Mouse (Mus musculus): ENCODE measurements around the gene Tmem131. TPM values are rescaled to one million over a fixed set of nuclear protein-coding genes. Genes with fewer than 3 reads are reported as not detected.

Tmem131 gene
- polyA plus RNA-seq, 1 experiment from 2014 or later = 11.4 TPM

DNA sequence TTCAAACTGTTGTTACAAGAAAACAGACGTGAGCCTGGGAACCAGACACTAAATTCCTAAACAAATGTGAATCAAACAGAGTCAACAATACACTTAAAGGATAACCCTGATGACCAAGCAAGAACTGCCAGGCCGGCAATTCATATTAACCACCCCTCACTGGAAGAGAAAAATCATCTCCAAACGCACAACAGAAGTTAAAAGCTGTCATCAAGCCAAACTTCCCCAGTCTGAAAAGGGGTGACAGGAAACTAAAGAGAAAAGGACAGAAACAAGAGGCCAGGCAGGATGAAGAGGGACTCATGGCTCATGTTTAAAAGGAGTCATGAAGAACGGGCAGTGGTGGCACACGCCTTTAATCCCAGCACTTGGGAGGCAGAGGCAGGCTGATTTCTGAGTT lies 17.7 kb downstream of the Tmem131 start:
- H3K9me3 ChIP-seq (replicated peaks; ENCODE audit: control insufficient read depth, low read length) = no peaks in the 10 kb centered on the region
- WGBS (ENCODE audit: insufficient replicate concordance) = 51% methylated on average over 5 of the region's 5 CpGs
- ATAC-seq (replicated peaks; ENCODE audit: insufficient number of reproducible peaks, low FRiP score, low TSS enrichment) = no peak
- no peak overlapping the region for H3K4me3 ChIP-seq (ENCODE audit: low read depth, low read length)
- no peaks in the 10 kb centered on the region for H3K36me3 ChIP-seq (ENCODE audit: control insufficient read depth, insufficient read depth, low read length)
- H3K9ac ChIP-seq (ENCODE audit: low read depth, low read length) = no peak overlapping the region
- no peaks in the 10 kb centered on the region for H3K27me3 ChIP-seq (ENCODE audit: control insufficient read depth, insufficient read depth, low read length)
- no peak overlapping the region for H3K4me2 ChIP-seq
- peaks cover 46% of the 10 kb centered on the region for H3K4me1 ChIP-seq (ENCODE audit: control insufficient read depth, insufficient read depth, low read length)
- H3K27ac ChIP-seq (ENCODE audit: low read depth, low read length) = no peak overlapping the region

GRCm38 (mm10) chr1:36924853-36925252 lies 18.6 kb downstream of the Tmem131 start:
- H3K9me3 ChIP-seq (replicated peaks; ENCODE audit: control insufficient read depth, low read length) = no peaks in the 10 kb centered on the region
- H3K36me3 ChIP-seq (ENCODE audit: control insufficient read depth, insufficient read depth, low read length) = no peaks in the 10 kb centered on the region
- no peak overlapping the region for H3K4me3 ChIP-seq (ENCODE audit: low read depth, low read length)
- no peak overlapping the region for H3K27ac ChIP-seq (ENCODE audit: low read depth, low read length)
- H3K4me2 ChIP-seq = no peak overlapping the region
- H3K9ac ChIP-seq (ENCODE audit: low read depth, low read length) = no peak overlapping the region
- ATAC-seq (replicated peaks; ENCODE audit: insufficient number of reproducible peaks, low FRiP score, low TSS enrichment) = no peak
- peaks cover 55% of the 10 kb centered on the region for H3K4me1 ChIP-seq (ENCODE audit: control insufficient read depth, insufficient read depth, low read length)
- no peaks in the 10 kb centered on the region for H3K27me3 ChIP-seq (ENCODE audit: control insufficient read depth, insufficient read depth, low read length)
- WGBS (ENCODE audit: insufficient replicate concordance) = 86% methylated on average over 2 of the region's 2 CpGs

DNA sequence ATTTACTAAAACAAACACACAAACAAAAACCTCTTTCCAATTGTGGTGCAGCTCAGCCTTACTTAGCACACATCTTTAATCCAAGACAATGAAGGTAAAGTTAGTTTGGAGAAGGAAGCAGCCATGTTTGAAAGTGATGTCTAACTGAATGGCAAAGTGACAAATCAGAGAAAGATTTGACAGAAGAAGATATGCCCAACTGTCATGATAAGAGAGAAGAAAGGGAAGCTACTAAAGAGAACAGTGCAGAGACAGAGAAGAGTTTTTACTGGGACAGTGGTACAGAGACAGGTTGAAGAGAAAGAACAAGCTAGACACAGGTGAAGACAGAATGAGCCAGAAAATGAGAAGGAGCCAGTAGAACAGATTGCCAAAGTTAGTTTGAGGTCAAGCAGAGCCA lies 19.6 kb downstream of the Tmem131 start:
- no peaks in the 10 kb centered on the region for H3K36me3 ChIP-seq (ENCODE audit: control insufficient read depth, insufficient read depth, low read length)
- H3K9ac ChIP-seq (ENCODE audit: low read depth, low read length) = no peak overlapping the region
- no peak overlapping the region for H3K4me2 ChIP-seq
- ATAC-seq (replicated peaks; ENCODE audit: insufficient number of reproducible peaks, low FRiP score, low TSS enrichment) = no peak
- H3K9me3 ChIP-seq (replicated peaks; ENCODE audit: control insufficient read depth, low read length) = no peaks in the 10 kb centered on the region
- no peak overlapping the region for H3K4me3 ChIP-seq (ENCODE audit: low read depth, low read length)
- H3K4me1 ChIP-seq (ENCODE audit: control insufficient read depth, insufficient read depth, low read length) = peaks cover 57% of the 10 kb centered on the region
- no peaks in the 10 kb centered on the region for H3K27me3 ChIP-seq (ENCODE audit: control insufficient read depth, insufficient read depth, low read length)
- no peak overlapping the region for H3K27ac ChIP-seq (ENCODE audit: low read depth, low read length)

DNA sequence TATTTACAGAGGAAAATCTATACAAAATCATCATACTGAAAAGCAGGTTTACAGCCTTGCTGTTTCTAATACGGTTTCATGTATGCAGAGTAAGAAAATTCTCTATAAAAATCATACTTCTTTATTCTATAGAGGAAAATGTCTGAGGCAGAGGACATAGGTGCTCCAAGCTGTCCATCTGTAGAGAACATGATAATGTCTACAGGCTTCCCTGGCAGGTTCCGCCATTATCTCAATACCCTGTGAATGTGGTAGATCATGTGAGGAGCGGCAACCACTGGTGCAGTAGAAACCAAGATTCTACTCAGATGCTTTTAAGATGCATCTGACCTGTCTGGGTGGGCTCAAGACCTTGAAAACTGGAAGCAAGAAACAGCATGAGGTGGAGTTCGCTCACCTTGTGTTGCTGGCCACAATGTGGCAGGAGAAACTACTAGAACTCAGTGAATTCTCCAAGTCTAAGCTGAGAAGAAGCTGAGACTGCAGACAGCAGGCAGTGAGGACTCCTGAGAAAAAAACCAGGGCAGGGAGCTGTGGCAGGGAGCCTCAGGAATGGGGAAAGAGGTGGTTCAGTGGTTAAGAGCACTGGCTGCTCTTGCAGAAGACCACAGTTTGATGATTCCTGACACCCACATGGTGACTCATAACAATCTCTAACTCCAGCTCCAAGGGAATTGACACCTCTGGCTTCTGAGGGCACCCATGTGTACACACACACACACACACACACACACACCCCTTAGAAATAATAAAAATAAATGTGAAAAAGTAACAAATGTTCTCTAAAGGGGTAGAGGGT lies 20.6 kb downstream of the Tmem131 start:
- no peak for ATAC-seq (replicated peaks; ENCODE audit: insufficient number of reproducible peaks, low FRiP score, low TSS enrichment)
- WGBS (ENCODE audit: insufficient replicate concordance) = 82% methylated on average over 4 of the region's 4 CpGs
- H3K4me1 ChIP-seq (ENCODE audit: control insufficient read depth, insufficient read depth, low read length) = peaks cover 64% of the 10 kb centered on the region

GRCm38 (mm10) chr1:36921614-36922393 lies 21.7 kb downstream of the Tmem131 start:
- Histone ChIP-seq H3K9me3 (replicated peaks; ENCODE audit: control insufficient read depth, low read length) (no peaks in the 10 kb centered on the region), H3K9ac (ENCODE audit: low read depth, low read length) (0 out of 2 replicates have a peak overlapping the region, but pooled peaks have one; percentile 3), H3K36me3 (ENCODE audit: control insufficient read depth, insufficient read depth, low read length) (no peaks in the 10 kb centered on the region), H3K4me1 (ENCODE audit: control insufficient read depth, insufficient read depth, low read length) (peaks cover 69% of the 10 kb centered on the region), H3K4me3 (ENCODE audit: low read depth, low read length) (no peak overlapping the region), H3K27me3 (ENCODE audit: control insufficient read depth, insufficient read depth, low read length) (no peaks in the 10 kb centered on the region), H3K27ac (ENCODE audit: low read depth, low read length) (peak overlapping the region; percentile 89), H3K4me2 (peak overlapping the region; percentile 17; the same call in 1 of the 2 replicates)
- 69% methylated on average over 15 of the region's 15 CpGs for WGBS (ENCODE audit: insufficient replicate concordance)
- no peak for ATAC-seq (replicated peaks; ENCODE audit: insufficient number of reproducible peaks, low FRiP score, low TSS enrichment)

More for the DNA sequence above, 20.6 kb downstream of the Tmem131 start:
- Histone ChIP-seq H3K4me3 (ENCODE audit: low read depth, low read length) (no peak overlapping the region), H3K36me3 (ENCODE audit: control insufficient read depth, insufficient read depth, low read length) (no peaks in the 10 kb centered on the region), H3K27ac (ENCODE audit: low read depth, low read length) (no peak overlapping the region), H3K9ac (ENCODE audit: low read depth, low read length) (no peak overlapping the region), H3K9me3 (replicated peaks; ENCODE audit: control insufficient read depth, low read length) (no peaks in the 10 kb centered on the region), H3K27me3 (ENCODE audit: control insufficient read depth, insufficient read depth, low read length) (no peaks in the 10 kb centered on the region), H3K4me2 (no peak overlapping the region)

DNA sequence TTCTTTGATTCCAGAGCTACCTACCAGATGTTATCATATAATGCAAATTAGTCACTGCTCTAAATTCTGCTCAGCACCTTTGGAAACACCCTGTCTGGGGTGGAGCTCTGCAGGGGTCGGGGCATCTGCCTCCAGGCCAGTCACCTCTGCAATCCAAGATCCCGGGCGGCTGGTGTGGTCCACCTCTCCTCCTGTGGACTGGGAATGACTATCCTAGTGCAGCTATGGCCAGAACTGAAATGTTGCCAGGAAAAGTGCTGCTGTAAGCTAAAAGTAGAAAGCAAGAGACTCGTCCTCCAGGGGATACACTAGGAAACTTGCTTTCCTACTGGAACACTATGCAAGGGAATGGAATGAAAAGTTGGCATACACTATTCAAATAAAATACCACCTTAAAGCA lies 22.7 kb downstream of the Tmem131 start:
- H3K27ac ChIP-seq (ENCODE audit: low read depth, low read length) = peak overlapping the region; percentile 89
- no peaks in the 10 kb centered on the region for H3K36me3 ChIP-seq (ENCODE audit: control insufficient read depth, insufficient read depth, low read length)
- H3K9ac ChIP-seq (ENCODE audit: low read depth, low read length) = no peak overlapping the region
- H3K4me1 ChIP-seq (ENCODE audit: control insufficient read depth, insufficient read depth, low read length) = peaks cover 59% of the 10 kb centered on the region
- no peak overlapping the region for H3K4me3 ChIP-seq (ENCODE audit: low read depth, low read length)
- H3K27me3 ChIP-seq (ENCODE audit: control insufficient read depth, insufficient read depth, low read length) = no peaks in the 10 kb centered on the region
- 20% methylated on average over 4 of the region's 4 CpGs for WGBS (ENCODE audit: insufficient replicate concordance)
- H3K9me3 ChIP-seq (replicated peaks; ENCODE audit: control insufficient read depth, low read length) = no peaks in the 10 kb centered on the region
- ATAC-seq (replicated peaks; ENCODE audit: insufficient number of reproducible peaks, low FRiP score, low TSS enrichment) = peak; percentile 18; the same call in 1 of the 2 replicates
- peak overlapping the region; percentile 44 for H3K4me2 ChIP-seq

- peak; percentile 80 for ATAC-seq (replicated peaks; ENCODE audit: insufficient number of reproducible peaks, low FRiP score, low TSS enrichment)
- 5% methylated on average over 3 of the region's 3 CpGs for WGBS (ENCODE audit: insufficient replicate concordance)
- no peaks in the 10 kb centered on the region for H3K27me3 ChIP-seq (ENCODE audit: control insufficient read depth, insufficient read depth, low read length)
Measured at GRCm38 (mm10) chr1:36920154-36920716, 23.2 kb downstream of the Tmem131 start.

DNA sequence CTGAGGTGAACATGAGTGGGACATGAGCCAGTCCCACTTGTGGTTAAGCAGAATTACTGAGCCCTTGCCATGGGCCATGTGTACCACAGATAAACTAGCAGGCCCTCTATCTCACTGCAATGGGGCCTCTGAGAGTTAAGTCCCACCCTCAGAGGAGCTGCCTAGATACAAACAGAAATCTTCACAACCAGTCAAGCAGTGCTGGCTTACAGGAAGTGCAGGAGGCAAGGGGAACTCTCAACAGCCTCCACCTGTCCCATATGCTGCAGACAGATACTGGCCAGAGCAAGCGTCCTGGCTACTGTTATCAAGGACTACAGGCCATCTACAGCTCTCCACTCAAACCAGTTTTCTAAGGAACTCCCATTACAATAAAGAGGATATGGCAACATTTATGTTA lies 23.7 kb downstream of the Tmem131 start:
- H3K4me3 ChIP-seq (ENCODE audit: low read depth, low read length) = no peak overlapping the region
- H3K27ac ChIP-seq (ENCODE audit: low read depth, low read length) = peak overlapping the region; percentile 89
- H3K4me1 ChIP-seq (ENCODE audit: control insufficient read depth, insufficient read depth, low read length) = peaks cover 60% of the 10 kb centered on the region
- no peaks in the 10 kb centered on the region for H3K9me3 ChIP-seq (replicated peaks; ENCODE audit: control insufficient read depth, low read length)
- H3K9ac ChIP-seq (ENCODE audit: low read depth, low read length) = no peak overlapping the region
- ATAC-seq (replicated peaks; ENCODE audit: insufficient number of reproducible peaks, low FRiP score, low TSS enrichment) = peak; percentile 85
- 0 out of 2 replicates have a peak overlapping the region, but pooled peaks have one; percentile 1 for H3K4me2 ChIP-seq
- 7% methylated on average over 1 of the region's 1 CpGs for WGBS (ENCODE audit: insufficient replicate concordance)
- H3K27me3 ChIP-seq (ENCODE audit: control insufficient read depth, insufficient read depth, low read length) = no peaks in the 10 kb centered on the region
- no peaks in the 10 kb centered on the region for H3K36me3 ChIP-seq (ENCODE audit: control insufficient read depth, insufficient read depth, low read length)

More at GRCm38 (mm10) chr1:36920154-36920716, 23.2 kb downstream of the Tmem131 start:
- Histone ChIP-seq H3K4me3 (ENCODE audit: low read depth, low read length) (no peak overlapping the region), H3K9me3 (replicated peaks; ENCODE audit: control insufficient read depth, low read length) (no peaks in the 10 kb centered on the region), H3K4me1 (ENCODE audit: control insufficient read depth, insufficient read depth, low read length) (peaks cover 60% of the 10 kb centered on the region), H3K9ac (ENCODE audit: low read depth, low read length) (no peak overlapping the region), H3K4me2 (peak overlapping the region; percentile 29), H3K27ac (ENCODE audit: low read depth, low read length) (peak overlapping the region; percentile 89), H3K36me3 (ENCODE audit: control insufficient read depth, insufficient read depth, low read length) (no peaks in the 10 kb centered on the region)
